Mouse (Mus musculus) midbrain, embryonic 14.5 days (tissue): ENCODE results near the gene Dph3. TPM values are rescaled to one million over a fixed set of nuclear protein-coding genes. Genes with fewer than 3 reads are reported as not detected.
"Not testable (repeated sequence)": the region's sequence is repeated elsewhere in the genome, so short reads cannot be mapped to it uniquely, and the experiment has no call there.

ENCODE experiments used
- ATAC-seq: fragments of 200-750 bp; cut with Nextera tagmentation; 2 replicates; pipeline ENCODE4 v1.8.0; 2017; ENCODE audit warnings: moderate number of reproducible peaks, moderate library complexity; ENCODE audit not compliant: low FRiP score, low TSS enrichment
- DNase-seq: peaks from one replicate; pipeline ENCODE4 v3.0.0-alpha.2; 2015
- H3K27ac ChIP-seq: fragments of 300-500 bp; sonication (generic); replicated peaks from 2 replicates; pipeline ENCODE4 v1.5.1; 2014; ENCODE audit warnings: mild to moderate bottlenecking, low read depth, low read length, moderate library complexity
- H3K27me3 ChIP-seq: fragments of 300-500 bp; sonication (generic); 2 replicates; pipeline ENCODE4 v1.6.1; 2014; ENCODE audit warnings: low read length, control low read depth, mixed read lengths; ENCODE audit not compliant: control insufficient read depth, insufficient read depth
- H3K36me3 ChIP-seq: fragments of 300-500 bp; sonication (generic); 2 replicates; pipeline ENCODE4 v1.6.1; 2014; ENCODE audit warnings: low read length, control low read depth; ENCODE audit not compliant: control insufficient read depth, insufficient read depth
- H3K4me1 ChIP-seq: fragments of 300-500 bp; sonication (generic); 2 replicates; pipeline ENCODE4 v1.6.1; 2014; ENCODE audit warnings: mild to moderate bottlenecking, antibody characterized with exemption, low read length, control low read depth; ENCODE audit not compliant: control insufficient read depth, insufficient read depth
- H3K4me2 ChIP-seq: fragments of 300-500 bp; sonication (generic); 2 replicates; pipeline ENCODE4 v1.6.1; 2014; ENCODE audit warnings: mild to moderate bottlenecking, low read length, moderate library complexity
- H3K4me3 ChIP-seq: fragments of 300-500 bp; sonication (generic); replicated peaks from 2 replicates; pipeline ENCODE4 v1.5.1; 2014; ENCODE audit warnings: low read depth, low read length
- H3K9ac ChIP-seq: fragments of 300-500 bp; sonication (generic); replicated peaks from 2 replicates; pipeline ENCODE4 v1.6.1; 2014; ENCODE audit warnings: mild to moderate bottlenecking, low read length, moderate library complexity
- H3K9me3 ChIP-seq: fragments of 300-500 bp; sonication (generic); 2 replicates; pipeline ENCODE4 v1.6.1; 2016; ENCODE audit warnings: low read length, control low read depth, mixed read lengths; ENCODE audit not compliant: control insufficient read depth
- WGBS: fragments of 180-500 bp; shearing (Covaris S2); extraction: QIAGEN DNeasy Blood & Tissue Kit; methylation state at CpG from one replicate; pipeline ENCODE4 v1.1.7; 2014; 5-methylcytosine and 5-hydroxymethylcytosine counted together
- polyA plus RNA-seq: library from polyadenylated mRNA; unstranded; fragments of >200 nt; fragmentation: Nextera tagmentation; extraction: Ambion mirVana; gene quantifications from 2 replicates; pipeline ENCODE4 v1.2.1, GENCODE M21; 2014

Gene Dph3
- polyA plus RNA-seq, 1 experiment from 2014 or later = 93.2 TPM

- no peak overlapping the region for H3K4me2 ChIP-seq
- H3K36me3 ChIP-seq = peaks cover 57% of the 10 kb centered on the region
- H3K4me3 ChIP-seq = no peak overlapping the region
- H3K27ac ChIP-seq = no peak overlapping the region
- ATAC-seq (no peak), DNase-seq (no peak)
- no peaks in the 10 kb centered on the region for H3K9me3 ChIP-seq
- H3K9ac ChIP-seq = no peak overlapping the region
- no peaks in the 10 kb centered on the region for H3K4me1 ChIP-seq
- 58% methylated on average over 1 of the region's 1 CpGs for WGBS
- H3K27me3 ChIP-seq = no peaks in the 10 kb centered on the region
Measured at GRCm38 (mm10) chr14:32093018-32093417, 7.5 kb upstream of the Dph3 start.

- ATAC-seq = no peak
- 94% methylated on average over 4 of the region's 4 CpGs for WGBS
- peaks cover 44% of the 10 kb centered on the region for H3K36me3 ChIP-seq
Measured at GRCm38 (mm10) chr14:32091704-32092103, 6.2 kb upstream of the Dph3 start.

GRCm38 (mm10) chr14:32091124-32091523, 5.6 kb upstream of the Dph3 start:
- Histone ChIP-seq H3K27ac (no peak overlapping the region), H3K36me3 (peaks cover 39% of the 10 kb centered on the region), H3K9me3 (no peaks in the 10 kb centered on the region), H3K27me3 (no peaks in the 10 kb centered on the region), H3K4me2 (no peak overlapping the region), H3K4me1 (peaks cover 7% of the 10 kb centered on the region), H3K9ac (no peak overlapping the region), H3K4me3 (no peak overlapping the region)
- DNase-seq = no peak
- ATAC-seq = no peak
- WGBS = 91% methylated on average over 4 of the region's 4 CpGs

More at GRCm38 (mm10) chr14:32091704-32092103, 6.2 kb upstream of the Dph3 start:
- no peak overlapping the region for H3K4me3 ChIP-seq
- no peaks in the 10 kb centered on the region for H3K9me3 ChIP-seq
- H3K27ac ChIP-seq = no peak overlapping the region
- 0 out of 2 replicates have a peak, but pooled peaks cover under 1% of the 10 kb centered on the region for H3K4me1 ChIP-seq
- no peaks in the 10 kb centered on the region for H3K27me3 ChIP-seq
- DNase-seq = no peak
- no peak overlapping the region for H3K4me2 ChIP-seq
- no peak overlapping the region for H3K9ac ChIP-seq

- not testable (repeated sequence) for H3K4me2 ChIP-seq, ATAC-seq, H3K27ac ChIP-seq, H3K9ac ChIP-seq, H3K9me3 ChIP-seq, H3K27me3 ChIP-seq, H3K4me3 ChIP-seq, DNase-seq
- 92% methylated on average over 7 of the region's 7 CpGs for WGBS
- Histone ChIP-seq H3K36me3 (peaks cover 12% of the 10 kb centered on the region), H3K4me1 (peaks cover 17% of the 10 kb centered on the region)
Measured at GRCm38 (mm10) chr14:32087584-32088248, 2.2 kb upstream of the Dph3 start.

GRCm38 (mm10) chr14:32086226-32086625, 697 bp upstream of the Dph3 start:
- peak; percentile 10 for DNase-seq
- Histone ChIP-seq H3K4me1 (peaks cover 17% of the 10 kb centered on the region), H3K4me2 (peak overlapping the region; percentile 59), H3K36me3 (peaks cover 18% of the 10 kb centered on the region), H3K4me3 (peak overlapping the region; percentile 56), H3K27me3 (no peaks in the 10 kb centered on the region), H3K9ac (peak overlapping the region; percentile 70), H3K27ac (no peak overlapping the region), H3K9me3 (no peaks in the 10 kb centered on the region)
- 31% methylated on average over 8 of the region's 8 CpGs for WGBS
- no peak for ATAC-seq

GRCm38 (mm10) chr14:32084761-32085485, 606 bp downstream of the Dph3 start, which contains the start of gene Oxnad1:
Gene Oxnad1, plus strand, starts transcription at chr14:32085374.
- H3K27me3 ChIP-seq = no peaks in the 10 kb centered on the region
- peak within 1 kb of the TSS; percentile 84 for H3K27ac ChIP-seq
- DNase-seq = peak; percentile 91
- 4% methylated on average over 22 of the region's 22 CpGs for WGBS
- peak within 1 kb of the TSS; percentile 70 for H3K9ac ChIP-seq
- peak within 1 kb of the TSS; percentile 56 for H3K4me3 ChIP-seq
- peak within 1 kb of the TSS; percentile 59 for H3K4me2 ChIP-seq
- H3K9me3 ChIP-seq = no peaks in the 10 kb centered on the region
- H3K4me1 ChIP-seq = peaks cover 17% of the 10 kb centered on the region
- peaks cover 27% of the 10 kb centered on the region for H3K36me3 ChIP-seq
- ATAC-seq = peak; percentile 95

- peaks cover 27% of the 10 kb centered on the region for H3K36me3 ChIP-seq
- no peak overlapping the region for H3K9ac ChIP-seq
- no peaks in the 10 kb centered on the region for H3K9me3 ChIP-seq
- no peak overlapping the region for H3K27ac ChIP-seq
- H3K27me3 ChIP-seq = no peaks in the 10 kb centered on the region
- no peak for DNase-seq
- no peak overlapping the region for H3K4me3 ChIP-seq
- WGBS = 95% methylated on average over 2 of the region's 2 CpGs
- H3K4me1 ChIP-seq = peaks cover 17% of the 10 kb centered on the region
- ATAC-seq = no peak
- no peak overlapping the region for H3K4me2 ChIP-seq
Measured at GRCm38 (mm10) chr14:32083466-32083865, 2.1 kb downstream of the Dph3 start.

- 96% methylated on average over 6 of the region's 6 CpGs for WGBS
- Histone ChIP-seq H3K4me2 (no peak overlapping the region), H3K9me3 (no peaks in the 10 kb centered on the region), H3K4me1 (peaks cover 17% of the 10 kb centered on the region), H3K36me3 (peaks cover 27% of the 10 kb centered on the region), H3K27me3 (no peaks in the 10 kb centered on the region), H3K27ac (no peak overlapping the region), H3K9ac (no peak overlapping the region), H3K4me3 (no peak overlapping the region)
- DNase-seq = no peak
- no peak for ATAC-seq
Measured at GRCm38 (mm10) chr14:32082891-32083290, 2.6 kb downstream of the Dph3 start.
